Mouse (Mus musculus) neural tube, embryonic 11.5 days (tissue): ENCODE measurements around the gene Esr2. TPM values are rescaled to one million over a fixed set of nuclear protein-coding genes. Genes with fewer than 3 reads are reported as not detected.

Experiments
- ATAC-seq: fragments of 200-750 bp; cut with Nextera tagmentation; 2 replicates; pipeline ENCODE4 v1.8.0; 2017; ENCODE audit warnings: moderate number of reproducible peaks, mild to moderate bottlenecking, moderate TSS enrichment, moderate library complexity; ENCODE audit not compliant: insufficient read depth, low FRiP score, low TSS enrichment
- DNase-seq: peaks from one replicate; pipeline ENCODE4 v3.0.0-alpha.2; 2015; ENCODE audit warnings: low spot score
- H3K27ac ChIP-seq: fragments of 300-500 bp; sonication (generic); 2 replicates; pipeline ENCODE4 v1.5.1; 2014; ENCODE audit warnings: low read depth, mild to moderate bottlenecking, low read length
- H3K27me3 ChIP-seq: fragments of 300-500 bp; sonication (generic); 2 replicates; pipeline ENCODE4 v1.6.1; 2014; ENCODE audit warnings: mild to moderate bottlenecking, low read length, mixed read lengths; ENCODE audit not compliant: control insufficient read depth, insufficient read depth
- H3K36me3 ChIP-seq: fragments of 300-500 bp; sonication (generic); 2 replicates; pipeline ENCODE4 v1.6.1; 2014; ENCODE audit warnings: mild to moderate bottlenecking, low read length, moderate library complexity, mixed read lengths; ENCODE audit not compliant: control insufficient read depth, insufficient read depth
- H3K4me1 ChIP-seq: fragments of 300-500 bp; sonication (generic); 2 replicates; pipeline ENCODE4 v1.6.1; 2014; ENCODE audit warnings: low read length, mixed read lengths; ENCODE audit not compliant: control insufficient read depth, insufficient read depth
- H3K4me2 ChIP-seq: fragments of 300-500 bp; sonication (generic); 2 replicates; pipeline ENCODE4 v1.6.1; 2014; ENCODE audit warnings: low read depth, mild to moderate bottlenecking, moderate library complexity
- H3K4me3 ChIP-seq: fragments of 300-500 bp; sonication (generic); 2 replicates; pipeline ENCODE4 v1.5.1; 2014; ENCODE audit warnings: low read depth, low read length
- H3K9ac ChIP-seq: fragments of 300-500 bp; sonication (generic); 2 replicates; pipeline ENCODE4 v1.6.1; 2014; ENCODE audit warnings: mild to moderate bottlenecking, low read length
- H3K9me3 ChIP-seq: fragments of 300-500 bp; sonication (generic); 2 replicates; pipeline ENCODE4 v1.6.1; 2016; ENCODE audit warnings: low read length; ENCODE audit not compliant: control insufficient read depth
- WGBS: fragments of 180-500 bp; shearing (Covaris S2); extraction: QIAGEN DNeasy Blood & Tissue Kit; methylation state at CpG from one replicate; pipeline ENCODE4 v1.1.7; 2014; 5-methylcytosine and 5-hydroxymethylcytosine counted together
- polyA plus RNA-seq: library from polyadenylated mRNA; unstranded; fragments of >200 nt; fragmentation: Nextera tagmentation; extraction: Ambion mirVana; gene quantifications from 2 replicates; pipeline ENCODE4 v1.2.1, GENCODE M21; 2014

Gene Esr2
- polyA plus RNA-seq, 1 experiment from 2014 or later = 0.11 TPM

DNA sequence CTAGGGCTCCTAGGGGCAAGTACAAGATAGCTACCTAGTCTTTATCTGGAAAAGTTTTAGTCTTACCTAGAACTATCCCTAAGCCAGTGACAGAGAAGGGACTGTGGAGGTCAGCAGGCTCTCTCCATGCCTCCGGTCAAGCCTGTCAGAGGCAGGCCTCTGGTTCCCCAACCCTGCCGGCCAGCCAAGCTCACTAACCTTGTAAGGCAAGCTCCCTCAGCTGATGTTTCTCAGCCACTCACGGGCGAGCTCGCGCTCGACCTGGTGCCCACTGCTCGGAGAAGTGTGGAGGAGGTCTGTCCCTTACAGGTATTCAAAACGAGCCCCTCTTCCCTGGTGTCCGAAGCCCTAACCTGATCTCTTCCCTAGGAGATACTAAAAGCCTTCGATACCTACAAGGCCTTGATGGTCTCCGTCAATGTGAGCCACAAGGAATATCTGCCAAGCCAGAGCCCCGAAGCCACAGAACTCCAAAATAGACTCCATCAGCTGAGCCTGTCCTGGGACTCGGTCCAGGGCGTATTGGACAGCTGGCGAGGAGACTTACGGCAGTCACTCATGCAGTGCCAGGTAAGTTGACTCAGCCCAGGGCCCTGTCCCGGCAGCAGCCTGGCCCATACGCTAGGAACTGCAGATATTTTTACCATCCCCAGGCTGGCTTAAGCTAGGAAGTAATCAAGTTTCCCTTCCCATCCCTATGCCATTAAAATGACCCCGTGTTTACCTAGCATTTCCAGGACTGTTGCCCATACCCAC lies 72.3 kb downstream of the Esr2 start:
- Histone ChIP-seq H3K9ac (no peak overlapping the region), H3K27ac (no peak overlapping the region), H3K4me2 (no peak overlapping the region), H3K4me3 (no peak overlapping the region), H3K9me3 (no peaks in the 10 kb centered on the region), H3K4me1 (no peaks in the 10 kb centered on the region), H3K36me3 (peaks cover 28% of the 10 kb centered on the region), H3K27me3 (no peaks in the 10 kb centered on the region)
- 94% methylated on average over 20 of the region's 20 CpGs for WGBS
- DNase-seq (no peak), ATAC-seq (no peak)

DNA sequence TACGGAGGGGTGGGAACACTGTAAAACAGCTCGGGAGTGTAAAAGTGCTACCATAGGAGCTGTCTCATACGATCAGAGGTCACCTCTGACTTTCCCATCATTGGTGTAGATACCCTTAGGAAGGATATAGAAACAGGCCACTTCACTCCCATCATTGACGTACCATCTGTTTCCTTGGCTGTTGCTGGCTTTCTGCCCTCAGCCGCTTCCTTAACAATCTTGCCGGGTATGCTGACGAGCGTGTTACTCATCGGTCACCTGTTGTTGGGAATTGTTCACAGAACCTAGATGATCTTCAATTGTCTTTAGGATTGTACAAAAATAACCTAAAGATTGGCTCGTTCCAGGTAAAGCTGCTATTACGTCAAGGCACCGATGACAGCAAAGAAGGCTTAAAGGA lies 74.4 kb downstream of the Esr2 start:
- Histone ChIP-seq H3K27ac (no peak overlapping the region), H3K4me1 (no peaks in the 10 kb centered on the region), H3K27me3 (no peaks in the 10 kb centered on the region), H3K4me2 (no peak overlapping the region), H3K36me3 (peaks cover 38% of the 10 kb centered on the region), H3K4me3 (no peak overlapping the region), H3K9me3 (no peaks in the 10 kb centered on the region), H3K9ac (no peak overlapping the region)
- no peak for DNase-seq
- ATAC-seq = no peak
- 96% methylated on average over 12 of the region's 12 CpGs for WGBS

DNA sequence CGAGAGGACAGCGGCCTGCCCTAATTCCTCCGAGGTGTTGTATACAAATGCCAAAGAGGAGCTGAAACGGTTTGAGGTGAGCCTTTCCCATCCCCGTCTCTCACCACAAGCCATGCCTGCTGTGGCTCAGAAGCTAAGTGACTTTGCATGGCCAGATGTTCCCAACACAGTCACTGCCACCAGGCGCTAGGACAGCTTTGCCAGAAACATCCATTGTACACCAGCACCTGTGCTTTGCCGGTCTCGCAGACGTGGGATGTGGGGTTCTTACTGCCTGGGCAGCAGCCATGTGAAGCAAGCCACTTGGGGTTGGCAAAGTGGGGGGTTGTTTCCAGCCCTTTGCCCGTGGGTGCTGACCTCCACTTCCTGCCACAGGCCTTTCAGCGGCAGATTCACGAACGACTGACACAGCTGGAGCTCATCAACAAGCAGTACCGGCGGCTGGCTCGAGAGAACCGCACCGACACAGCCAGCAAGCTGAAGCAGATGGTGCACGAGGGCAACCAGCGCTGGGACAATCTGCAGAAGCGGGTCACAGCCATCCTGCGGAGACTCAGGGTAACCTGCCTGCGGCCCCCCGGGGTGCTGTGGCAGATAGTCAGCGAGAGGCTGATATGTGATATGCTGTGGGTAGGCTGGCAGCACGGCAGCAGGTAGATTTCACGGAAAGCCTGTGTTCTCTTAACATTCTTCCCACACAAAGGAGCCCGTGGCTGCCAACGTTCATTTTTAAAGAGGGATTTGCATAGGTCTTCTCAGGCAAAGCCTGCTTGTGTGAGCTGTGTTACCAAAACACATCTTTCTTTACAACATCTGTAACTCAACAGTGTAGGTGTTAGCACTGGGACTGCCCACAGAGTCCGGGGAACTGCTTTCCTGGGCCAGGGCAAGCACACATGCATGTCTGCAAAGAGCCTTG lies 81.7 kb downstream of the Esr2 start:
- Histone ChIP-seq H3K4me3 (no peak overlapping the region), H3K4me2 (no peak overlapping the region), H3K36me3 (peaks cover 18% of the 10 kb centered on the region), H3K27me3 (no peaks in the 10 kb centered on the region), H3K27ac (no peak overlapping the region), H3K9ac (no peak overlapping the region), H3K9me3 (no peaks in the 10 kb centered on the region), H3K4me1 (no peaks in the 10 kb centered on the region)
- DNase-seq (no peak), ATAC-seq (no peak)
- WGBS = 64% methylated on average over 30 of the region's 30 CpGs

DNA sequence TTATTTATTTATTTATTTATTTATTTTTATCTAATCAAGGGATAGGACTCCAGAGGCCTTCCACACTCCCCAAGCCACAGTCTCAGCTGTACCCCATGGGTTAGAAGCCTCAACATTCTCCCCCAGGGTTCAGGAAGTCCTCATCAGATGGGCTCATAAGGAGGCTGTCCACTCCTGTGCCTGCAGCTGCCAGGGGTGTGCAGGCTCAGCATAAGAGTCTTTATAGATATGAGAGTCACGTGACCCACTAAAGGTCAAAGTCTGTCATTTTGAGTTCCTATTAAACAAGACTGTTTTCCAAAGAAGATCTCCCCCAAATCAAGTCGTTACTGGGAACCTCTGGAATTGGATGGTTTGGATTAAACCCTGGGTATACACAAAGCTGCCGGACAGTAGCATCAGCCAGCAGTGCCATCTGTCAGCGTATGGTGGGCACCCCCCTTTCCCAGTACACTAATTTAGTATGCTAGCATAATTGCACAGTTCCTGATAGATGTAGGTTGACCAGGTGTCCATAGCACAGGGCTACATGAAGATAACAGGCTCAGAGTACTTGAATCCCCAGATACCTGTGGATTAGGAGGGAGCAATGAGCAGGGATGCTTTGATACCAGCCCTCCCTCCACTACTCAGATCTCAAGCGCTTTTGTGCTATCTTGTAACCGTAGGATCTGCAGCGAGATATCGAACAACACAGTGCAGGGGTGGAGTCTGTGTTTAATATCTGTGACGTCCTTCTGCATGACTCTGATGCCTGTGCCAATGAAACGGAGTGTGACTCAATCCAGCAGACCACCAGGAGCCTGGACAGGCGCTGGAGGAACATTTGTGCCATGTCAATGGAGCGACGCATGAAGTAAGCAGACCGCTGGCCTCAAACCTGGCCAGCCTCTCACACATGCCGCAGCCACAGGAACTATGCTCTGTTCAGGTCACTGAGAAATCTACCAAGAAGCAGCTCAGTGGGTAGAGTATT lies 83.2 kb downstream of the Esr2 start:
- Histone ChIP-seq H3K4me3 (no peak overlapping the region), H3K36me3 (peaks cover 6% of the 10 kb centered on the region), H3K4me2 (no peak overlapping the region), H3K9ac (no peak overlapping the region), H3K27me3 (no peaks in the 10 kb centered on the region), H3K9me3 (no peaks in the 10 kb centered on the region), H3K4me1 (no peaks in the 10 kb centered on the region), H3K27ac (no peak overlapping the region)
- no peak for ATAC-seq
- DNase-seq = no peak
- WGBS = 90% methylated on average over 15 of the region's 15 CpGs

DNA sequence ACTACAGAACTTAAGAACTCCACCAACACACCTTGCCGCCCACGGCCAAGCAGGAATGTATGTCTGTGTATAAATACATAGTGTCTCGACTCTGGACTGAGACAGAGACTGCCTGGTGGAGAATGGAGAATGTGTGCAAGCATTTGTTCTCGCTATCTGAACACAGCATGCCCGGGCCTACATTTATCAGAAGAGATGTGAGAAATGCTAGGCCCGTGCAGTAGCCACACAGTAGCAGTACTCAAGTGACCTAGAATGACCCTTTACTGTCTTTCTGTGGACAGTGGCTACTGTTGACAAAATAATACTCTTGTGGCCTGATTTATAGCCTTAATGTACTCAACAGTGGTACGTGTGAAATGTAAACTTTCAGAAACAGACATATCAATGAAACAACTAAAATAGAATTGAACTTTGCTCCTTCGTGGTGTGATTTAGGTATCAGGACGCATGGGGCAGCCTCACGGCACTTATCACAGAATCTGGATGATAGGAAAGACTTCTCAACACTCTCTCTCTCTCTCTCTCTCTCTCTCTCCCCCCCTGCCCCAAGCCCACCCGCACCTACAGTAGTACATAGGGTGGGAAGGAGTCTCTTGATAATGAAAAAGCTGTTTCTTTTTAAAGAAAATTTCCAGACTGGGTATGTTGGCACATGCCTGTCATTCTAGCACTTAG lies 84.1 kb downstream of the Esr2 start:
- Histone ChIP-seq H3K9me3 (no peaks in the 10 kb centered on the region), H3K36me3 (no peaks in the 10 kb centered on the region; the same call in none of the 2 replicates), H3K27ac (no peak overlapping the region), H3K4me1 (no peaks in the 10 kb centered on the region), H3K4me2 (no peak overlapping the region), H3K4me3 (no peak overlapping the region), H3K27me3 (no peaks in the 10 kb centered on the region), H3K9ac (no peak overlapping the region)
- DNase-seq = no peak
- no peak for ATAC-seq
- WGBS = 90% methylated on average over 11 of the region's 11 CpGs

DNA sequence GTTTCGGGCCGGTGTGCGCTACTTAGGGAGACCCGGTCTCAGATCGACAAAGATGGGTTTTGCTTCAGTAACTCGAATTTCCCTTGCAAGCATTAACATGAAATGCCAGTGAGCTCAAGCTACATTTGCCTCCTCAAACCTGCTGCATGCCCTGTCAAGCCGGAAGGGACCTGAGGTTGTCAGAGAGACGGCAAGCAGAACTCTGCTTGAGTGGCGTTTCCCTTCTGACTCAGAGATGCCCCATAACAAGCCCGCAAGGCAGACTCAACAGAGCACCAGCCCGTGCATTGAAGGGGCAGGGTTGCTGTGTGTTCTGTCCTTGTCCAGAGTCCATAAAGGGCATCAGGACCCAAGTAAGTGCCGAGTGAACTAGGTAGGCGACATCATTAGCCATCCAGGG lies 90.0 kb downstream of the Esr2 start:
- no peaks in the 10 kb centered on the region for H3K4me1 ChIP-seq
- H3K4me3 ChIP-seq = no peak overlapping the region
- no peak for ATAC-seq
- no peak overlapping the region for H3K27ac ChIP-seq
- H3K36me3 ChIP-seq = no peaks in the 10 kb centered on the region
- H3K9me3 ChIP-seq = no peaks in the 10 kb centered on the region
- H3K9ac ChIP-seq = no peak overlapping the region
- H3K27me3 ChIP-seq = no peaks in the 10 kb centered on the region
- 87% methylated on average over 13 of the region's 13 CpGs for WGBS
- H3K4me2 ChIP-seq = no peak overlapping the region
- DNase-seq = no peak

DNA sequence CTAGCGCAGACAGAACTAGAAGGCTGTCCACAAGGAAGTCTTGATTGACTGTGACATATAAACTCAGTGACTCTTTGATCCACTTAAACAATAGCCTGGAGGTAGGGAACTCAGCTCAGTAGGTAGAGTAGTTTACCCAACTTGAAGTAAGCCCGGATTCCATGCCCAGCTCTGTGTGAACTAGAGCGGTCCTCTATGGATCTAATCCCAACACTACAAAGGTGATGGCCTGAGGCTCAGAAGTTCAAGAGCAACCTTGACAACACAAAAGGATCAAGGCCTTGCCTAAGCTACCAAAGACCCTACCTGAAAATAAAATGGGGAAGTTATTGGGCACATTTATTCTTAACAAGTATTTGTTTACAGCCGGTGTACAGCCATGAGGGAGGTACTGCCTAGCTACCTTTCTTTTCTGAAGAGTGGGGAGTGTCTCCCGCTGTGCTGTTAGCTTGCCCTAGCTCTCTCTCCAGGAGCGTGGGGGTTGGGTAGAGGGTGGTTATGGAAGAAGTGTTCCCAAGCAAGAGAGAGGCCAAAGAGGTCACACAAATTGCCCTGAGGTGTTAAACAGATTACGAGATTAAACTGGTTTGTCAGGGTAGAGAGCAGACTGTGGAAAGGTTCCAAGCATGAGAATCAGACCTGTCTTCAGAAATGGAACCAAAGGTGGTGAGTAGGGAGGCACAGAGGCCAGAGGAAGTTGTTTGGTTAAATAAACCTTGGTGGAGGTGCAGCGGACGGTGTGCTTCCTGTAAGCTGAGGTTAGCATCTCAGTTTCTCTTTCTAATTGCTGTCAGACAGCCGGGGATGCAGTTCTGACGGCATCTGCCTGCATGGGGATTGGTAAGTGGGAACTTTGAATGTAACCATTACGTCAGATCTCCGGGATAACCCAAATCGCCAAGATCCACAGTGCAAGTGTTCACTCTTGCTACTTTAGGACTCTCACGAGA lies 90.8 kb downstream of the Esr2 start:
- no peak for ATAC-seq
- whole genome bisulfite sequencing = 76% methylated on average over 15 of the region's 15 CpGs
- no peak for DNase-seq
- no peak overlapping the region for H3K4me3 ChIP-seq
- no peak overlapping the region for H3K9ac ChIP-seq
- peaks cover 4% of the 10 kb centered on the region; the same call in 1 of the 2 replicates for H3K4me1 ChIP-seq
- no peaks in the 10 kb centered on the region for H3K36me3 ChIP-seq
- H3K27me3 ChIP-seq = no peaks in the 10 kb centered on the region
- no peak overlapping the region for H3K4me2 ChIP-seq
- H3K9me3 ChIP-seq = no peaks in the 10 kb centered on the region
- H3K27ac ChIP-seq = no peak overlapping the region
